Comparison of ENCODE assay signal across 11 mouse cellular contexts in genomic region chr19:46727140-46727736, GRCm38 (mm10). TPM values are rescaled to one million over a fixed set of nuclear protein-coding genes. Genes with fewer than 3 reads are reported as not detected.
DNase-seq lines count a peak whose midpoint lies in the region; ATAC-seq and TF ChIP-seq lines count a peak whose summit lies in the region.
"Had no signal": no experiment of that assay in that cellular context is flagged by ENCODE, and none has a peak within 500 bp of the region (broad histone marks: within the 10 kb centered on the region; RNA-seq: fewer than 3 reads in every experiment).

No protein-coding gene starts in this region.

- H3K9me3 ChIP-seq in midbrain, embryonic 11.5 days (ENCODE audit: control insufficient read depth, low read length): no peaks in the 10 kb centered on the region
- no peaks in the 10 kb centered on the region for H3K9me3 ChIP-seq in midbrain, embryonic 15.5 days
- H3K9me3 ChIP-seq in hindbrain, embryonic 12.5 days (replicated peaks): no peaks in the 10 kb centered on the region
- H3K9me3 ChIP-seq: limb, embryonic 12.5 days had no signal

- no peaks in the 10 kb centered on the region for H3K27me3 ChIP-seq in midbrain, embryonic 11.5 days (ENCODE audit: control insufficient read depth, insufficient read depth, low read length)
- no peaks in the 10 kb centered on the region for H3K27me3 ChIP-seq in midbrain, embryonic 15.5 days (replicated peaks)
- no peaks in the 10 kb centered on the region for H3K27me3 ChIP-seq in hindbrain, embryonic 12.5 days
- H3K27me3 ChIP-seq in small intestine, adult 2 months (ENCODE audit: control insufficient read depth, insufficient read depth, low read length): no peaks in the 10 kb centered on the region
- H3K27me3 ChIP-seq: limb, embryonic 12.5 days had no signal

- intact Hi-C loops in left cerebral cortex, postnatal 10 days (cut with DNase I): no loop called here

- H3K4me2 ChIP-seq in midbrain, embryonic 11.5 days: no peak overlapping the region
- no peak overlapping the region for H3K4me2 ChIP-seq in midbrain, embryonic 15.5 days
- no peak overlapping the region for H3K4me2 ChIP-seq in hindbrain, embryonic 12.5 days (replicated peaks)
- H3K4me2 ChIP-seq: limb, embryonic 12.5 days had no signal

- DNase-seq in midbrain, embryonic 11.5 days (ENCODE audit: low spot score, missing footprints): no peak
- DNase-seq in liver: peak; percentile 31
- DNase-seq in left cerebral cortex, postnatal 10 days (ENCODE audit: extremely low spot score in 1 of 2, low spot score in 2 of 2): no peak
- DNase-seq in cerebellum, postnatal 36 days: no peak
- DNase-seq in frontal cortex, postnatal 10 days (ENCODE audit: low spot score in 2 of 2): no peak
- DNase-seq: heart, adult 2 months had no signal

- H3K36me3 ChIP-seq in midbrain, embryonic 11.5 days (ENCODE audit: control insufficient read depth, insufficient read depth, low read length): no peaks in the 10 kb centered on the region
- H3K36me3 ChIP-seq in midbrain, embryonic 15.5 days (replicated peaks): no peaks in the 10 kb centered on the region
- H3K36me3 ChIP-seq in hindbrain, embryonic 12.5 days: no peaks in the 10 kb centered on the region
- H3K36me3 ChIP-seq in small intestine, adult 2 months (ENCODE audit: control insufficient read depth, insufficient read depth, low read length): peaks cover 32% of the 10 kb centered on the region

- no peak overlapping the region for H3K27ac ChIP-seq in midbrain, embryonic 11.5 days (ENCODE audit: low read depth, low read length)
- H3K27ac ChIP-seq in midbrain, embryonic 15.5 days: no peak overlapping the region
- peak overlapping the region; percentile 24; the same call in 1 of the 2 replicates for H3K27ac ChIP-seq in hindbrain, embryonic 12.5 days
- peak overlapping the region; percentile 54; the same call in 1 of the 2 replicates for H3K27ac ChIP-seq in small intestine, adult 2 months (ENCODE audit: insufficient read depth, low read depth, low read length)
- H3K27ac ChIP-seq: heart, adult 2 months; limb, embryonic 12.5 days had no signal

- ATAC-seq in midbrain, embryonic 11.5 days (ENCODE audit: low FRiP score): peak; percentile 61
- ATAC-seq in midbrain, embryonic 15.5 days (replicated peaks): no peak
- peak; percentile 74 for ATAC-seq in hindbrain, embryonic 12.5 days (ENCODE audit: low FRiP score)

- 52% methylated on average over 8 of the region's 8 CpGs for WGBS in midbrain, embryonic 11.5 days
- 44% methylated on average over 8 of the region's 8 CpGs for WGBS in midbrain, embryonic 15.5 days
- WGBS in hindbrain, embryonic 12.5 days: 48% methylated on average over 8 of the region's 8 CpGs
- 67% methylated on average over 8 of the region's 8 CpGs for WGBS in small intestine, adult 2 months

- no peak for TF ChIP-seq CTCF in small intestine, adult 2 months (IDR thresholded peaks at IDR 0.05; ENCODE audit: extremely low read depth, insufficient read length, insufficient replicate concordance, low read depth, low read length)

- no peak overlapping the region for H3K9ac ChIP-seq in midbrain, embryonic 11.5 days (ENCODE audit: low read length)
- no peak overlapping the region for H3K9ac ChIP-seq in midbrain, embryonic 15.5 days
- H3K9ac ChIP-seq in hindbrain, embryonic 12.5 days: no peak overlapping the region
- H3K9ac ChIP-seq: limb, embryonic 12.5 days had no signal

- H3K4me1 ChIP-seq in midbrain, embryonic 11.5 days (ENCODE audit: control insufficient read depth, insufficient read depth, low read length): peaks cover 2% of the 10 kb centered on the region; the same call in 1 of the 2 replicates
- peaks cover 4% of the 10 kb centered on the region; the same call in 1 of the 2 replicates for H3K4me1 ChIP-seq in midbrain, embryonic 15.5 days
- H3K4me1 ChIP-seq in hindbrain, embryonic 12.5 days: peaks cover 12% of the 10 kb centered on the region
- H3K4me1 ChIP-seq in small intestine, adult 2 months (ENCODE audit: control insufficient read depth, insufficient read depth, insufficient read length, low read length): peaks cover 6% of the 10 kb centered on the region; the same call in 1 of the 2 replicates
- H3K4me1 ChIP-seq: limb, embryonic 12.5 days had no signal

- no peak overlapping the region for H3K4me3 ChIP-seq in midbrain, embryonic 11.5 days (ENCODE audit: low read depth, low read length)
- no peak overlapping the region for H3K4me3 ChIP-seq in midbrain, embryonic 15.5 days
- H3K4me3 ChIP-seq in hindbrain, embryonic 12.5 days: no peak overlapping the region
- no peak overlapping the region for H3K4me3 ChIP-seq in small intestine, adult 2 months (ENCODE audit: low read depth, low read length)
- H3K4me3 ChIP-seq: heart, adult 2 months; limb, embryonic 12.5 days had no signal

- TF ChIP-seq POLR2A in small intestine, adult 2 months (IDR thresholded peaks at IDR 0.05; ENCODE audit: low read depth, low read length): no peak

RNA-seq across cellular contexts. Expression of gene As3mt, which starts 20.0 kb away (rescaled TPM):
- 33.8 and 37.6 TPM in 2 replicates for polyA plus RNA-seq in midbrain, embryonic 11.5 days (2014; fragmentation: Nextera tagmentation; extraction: Ambion mirVana)
- 33.9 and 38.2 TPM in 2 replicates for polyA plus RNA-seq in midbrain, embryonic 15.5 days (2015; fragmentation: Nextera tagmentation; extraction: Ambion mirVana)
- 31.1 and 32.0 TPM in 2 replicates for polyA plus RNA-seq in hindbrain, embryonic 12.5 days (2016; fragmentation: Nextera tagmentation; extraction: Ambion mirVana)
- polyA plus RNA-seq in small intestine, adult 2 months (2012; rRNA removed): 3.4 and 10.3 TPM in 2 replicates
- 10 to 100 TPM; 18.7 to 18.9 TPM for total RNA-seq in left cerebral cortex, postnatal 10 days (2021)

RNA-seq across cellular contexts. Expression of gene Cnnm2, which starts 34.2 kb away (rescaled TPM):
- 4.5 and 4.9 TPM in 2 replicates for polyA plus RNA-seq in midbrain, embryonic 11.5 days (2014; fragmentation: Nextera tagmentation; extraction: Ambion mirVana)
- 7.8 and 10.1 TPM in 2 replicates for polyA plus RNA-seq in midbrain, embryonic 15.5 days (2015; fragmentation: Nextera tagmentation; extraction: Ambion mirVana)
- 6.9 and 7.2 TPM in 2 replicates for polyA plus RNA-seq in hindbrain, embryonic 12.5 days (2016; fragmentation: Nextera tagmentation; extraction: Ambion mirVana)
- polyA plus RNA-seq in small intestine, adult 2 months (2012; rRNA removed): 11.1 and 16.9 TPM in 2 replicates
- 10 to 100 TPM; 25.8 to 29.4 TPM for total RNA-seq in left cerebral cortex, postnatal 10 days (2021)

RNA-seq across cellular contexts. Expression of gene Borcs7, which starts 37.5 kb away (rescaled TPM):
- 15.3 and 16.2 TPM in 2 replicates for polyA plus RNA-seq in midbrain, embryonic 11.5 days (2014; fragmentation: Nextera tagmentation; extraction: Ambion mirVana)
- 22.4 and 24.1 TPM in 2 replicates for polyA plus RNA-seq in midbrain, embryonic 15.5 days (2015; fragmentation: Nextera tagmentation; extraction: Ambion mirVana)
- polyA plus RNA-seq in hindbrain, embryonic 12.5 days (2016; fragmentation: Nextera tagmentation; extraction: Ambion mirVana): 14.6 and 17.5 TPM in 2 replicates
- 1.1 and 2.0 TPM in 2 replicates for polyA plus RNA-seq in small intestine, adult 2 months (2012; rRNA removed)
- 10 to 100 TPM; 21.4 to 23.7 TPM for total RNA-seq in left cerebral cortex, postnatal 10 days (2021)

RNA-seq across cellular contexts. Expression of gene Cyp17a1, which starts 54.3 kb away (rescaled TPM):
- not detected in 2 replicates for polyA plus RNA-seq in midbrain, embryonic 11.5 days (2014; fragmentation: Nextera tagmentation; extraction: Ambion mirVana)
- polyA plus RNA-seq in midbrain, embryonic 15.5 days (2015; fragmentation: Nextera tagmentation; extraction: Ambion mirVana): not detected in 2 replicates
- polyA plus RNA-seq in hindbrain, embryonic 12.5 days (2016; fragmentation: Nextera tagmentation; extraction: Ambion mirVana): not detected in 2 replicates
- polyA plus RNA-seq in small intestine, adult 2 months (2012; rRNA removed): 0.11 and 0.95 TPM in 2 replicates
- total RNA-seq in left cerebral cortex, postnatal 10 days (2021): not detected
- total RNA-seq: common myeloid progenitor, adult 5-6 weeks; heart, adult 2 months had no signal
- polyA plus RNA-seq: limb, embryonic 12.5 days had no signal

Comparison
In these comparisons a context has a peak if more than half of its experiments do, and no peak if none do; other contexts are left out.
1. H3K27ac ChIP-seq: peak in hindbrain, embryonic 12.5 days (single experiment) and small intestine, adult 2 months (single experiment); none in midbrain, embryonic 11.5 days (single experiment) and midbrain, embryonic 15.5 days (single experiment).